In the genomic region with DNA sequence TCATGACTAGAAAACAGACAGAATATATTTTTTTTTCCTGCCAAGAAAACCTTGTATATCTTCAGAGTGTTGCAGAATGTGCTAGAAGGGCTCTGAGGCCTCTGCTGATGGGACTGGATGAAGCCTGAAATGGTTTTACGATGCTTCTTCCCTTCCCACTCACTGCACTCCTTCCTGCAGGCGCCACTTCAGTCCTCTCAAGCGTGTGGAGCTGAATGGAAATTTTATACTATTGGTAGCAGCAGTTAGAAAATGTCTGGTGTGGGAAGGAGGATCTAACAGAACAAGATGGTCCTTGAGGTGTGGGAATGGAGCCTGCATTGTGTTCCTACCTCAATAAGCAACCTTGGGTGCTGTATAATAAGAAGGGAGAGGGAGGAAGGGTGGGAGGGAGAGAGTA, we compare ENCODE assay signal across 25 mouse cellular contexts.
"Had no signal": no experiment of that assay in that cellular context is flagged by ENCODE, and none has a peak within 500 bp of the region (broad histone marks: within the 10 kb centered on the region; RNA-seq: fewer than 3 reads in every experiment).

No protein-coding gene starts in this region.

- H3K4me1 ChIP-seq: heart, embryonic 10.5 days; heart, embryonic 12.5 days; hindbrain, embryonic 13.5 days; hindbrain, embryonic 15.5 days; kidney, embryonic 15.5 days; limb, embryonic 13.5 days; limb, embryonic 15.5 days; liver, embryonic 12.5 days had no signal

- H3K36me3 ChIP-seq: heart, embryonic 10.5 days; heart, embryonic 12.5 days; hindbrain, embryonic 13.5 days; hindbrain, embryonic 15.5 days; kidney, embryonic 15.5 days; limb, embryonic 13.5 days; limb, embryonic 15.5 days; liver, embryonic 12.5 days had no signal

- H3K4me3 ChIP-seq: heart, embryonic 10.5 days; heart, embryonic 12.5 days; hindbrain, embryonic 13.5 days; hindbrain, embryonic 15.5 days; kidney, embryonic 15.5 days; limb, embryonic 13.5 days; limb, embryonic 15.5 days; liver, embryonic 12.5 days had no signal

- DNase-seq: gastrocnemius, postnatal 14 days; gastrocnemius, postnatal 36 days; heart, adult 18-20 months; heart, postnatal 10 days; heart, postnatal 36 days; kidney, adult 11 months; kidney, adult 2 months; kidney, adult 9 months; kidney, postnatal 14 days; kidney, postnatal 36 days; layer of hippocampus, adult 9-11 months; layer of hippocampus, postnatal 36 days; left cerebral cortex, postnatal 4 days had no signal

- H3K27me3 ChIP-seq: heart, embryonic 12.5 days; hindbrain, embryonic 13.5 days; hindbrain, embryonic 15.5 days; kidney, embryonic 15.5 days; limb, embryonic 13.5 days; limb, embryonic 15.5 days; liver, embryonic 12.5 days had no signal

- H3K27ac ChIP-seq: heart, embryonic 10.5 days; hindbrain, embryonic 13.5 days; hindbrain, embryonic 15.5 days; hindbrain, postnatal 0 days; kidney, embryonic 15.5 days; kidney, postnatal 0 days; limb, embryonic 13.5 days; limb, embryonic 15.5 days; liver, embryonic 12.5 days; liver, embryonic 14.5 days had no signal

- ATAC-seq: hindbrain, postnatal 0 days; intestine, embryonic 16.5 days; liver, embryonic 12.5 days had no signal
